Mouse (Mus musculus): ENCODE data around the gene Ggt6. TPM values are rescaled to one million over a fixed set of nuclear protein-coding genes. Genes with fewer than 3 reads are reported as not detected.

Ggt6 gene
- total RNA-seq (2021) = 1 to 10 TPM in 1 of 2 experiments, under 1 TPM in 1; 0.79 to 5.3 TPM
- long read RNA-seq, experiment 1, partial matches to known transcripts = 1 of 4 reads
- long read RNA-seq, experiment 1, other reads (novel, unspliced or antisense) = 1 of 4 reads
- long read RNA-seq, experiment 2 = 0 reads

DNA sequence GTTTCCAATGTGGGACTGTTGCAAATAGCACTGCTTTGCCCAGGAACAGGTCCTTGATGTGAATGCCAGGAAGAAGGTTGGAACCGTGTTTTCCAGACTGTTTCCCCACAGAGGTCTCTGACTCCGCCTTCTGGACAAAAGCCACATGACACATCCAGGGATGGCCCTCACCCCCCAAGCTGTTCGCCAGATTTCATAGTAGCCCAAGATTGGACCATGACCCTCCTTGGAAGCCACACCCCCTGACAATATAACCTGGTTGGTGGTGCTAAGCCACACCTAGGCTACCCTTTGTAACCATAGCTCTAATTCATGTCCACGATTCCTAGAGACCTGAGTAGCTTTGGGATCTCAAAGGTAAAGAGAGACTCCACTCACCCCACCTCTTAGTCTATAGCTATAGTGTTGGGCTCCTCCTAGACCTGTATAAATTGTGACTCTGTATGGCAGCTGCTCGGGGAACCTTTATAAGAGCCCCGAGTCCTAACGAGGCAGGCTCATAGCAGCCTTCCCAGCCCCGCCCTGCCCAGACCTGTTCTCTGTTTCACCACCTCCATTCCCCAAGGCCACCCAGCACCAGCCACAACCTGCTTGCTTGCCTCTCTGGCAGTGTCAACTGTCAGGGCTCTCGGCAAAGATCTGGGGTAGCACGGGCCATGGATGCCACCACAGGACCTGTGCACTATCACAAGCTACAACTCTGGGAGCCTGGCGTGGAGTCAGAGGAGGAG is at the start of gene Ggt6:
Gene Ggt6 (plus strand): TSS at position 564 of the 731 bp plus-strand sequence.
- peak; percentile 74 to 79 for DNase-seq

- DNase-seq = no peak
These were observed 47.2 kb upstream of the Ggt6 start for GRCm38 (mm10) chr11:72388113-72388529.

GRCm38 (mm10) chr11:72389407-72390142 is 45.8 kb upstream of the Ggt6 start:
- DNase-seq = no peak

DNA sequence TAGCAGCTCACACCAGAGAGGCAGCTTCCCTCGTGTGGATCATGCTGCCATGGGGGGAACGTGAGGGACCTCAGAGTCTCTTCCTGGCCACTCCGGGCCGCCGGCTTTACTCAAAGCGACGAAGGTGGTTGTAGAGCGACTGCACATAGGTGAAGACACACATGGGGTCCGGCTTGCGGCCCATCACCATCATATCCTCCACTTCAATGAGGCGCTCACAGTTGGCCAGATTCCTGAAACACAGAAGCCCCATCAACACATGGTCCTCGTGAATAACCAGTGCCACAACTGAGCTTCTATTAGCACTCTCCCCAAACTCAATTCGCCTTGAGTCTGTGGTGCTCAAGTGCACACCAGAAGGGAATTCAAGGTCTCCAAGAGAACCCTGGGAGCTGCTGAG is 44.1 kb upstream of the Ggt6 start:
- no peak for DNase-seq

GRCm38 (mm10) chr11:72393243-72393642 is 42.1 kb upstream of the Ggt6 start:
- no peak for DNase-seq

- DNase-seq = peak; percentile 76 to 78
These were observed 41.7 kb upstream of the Ggt6 start for GRCm38 (mm10) chr11:72393669-72394068.

DNA sequence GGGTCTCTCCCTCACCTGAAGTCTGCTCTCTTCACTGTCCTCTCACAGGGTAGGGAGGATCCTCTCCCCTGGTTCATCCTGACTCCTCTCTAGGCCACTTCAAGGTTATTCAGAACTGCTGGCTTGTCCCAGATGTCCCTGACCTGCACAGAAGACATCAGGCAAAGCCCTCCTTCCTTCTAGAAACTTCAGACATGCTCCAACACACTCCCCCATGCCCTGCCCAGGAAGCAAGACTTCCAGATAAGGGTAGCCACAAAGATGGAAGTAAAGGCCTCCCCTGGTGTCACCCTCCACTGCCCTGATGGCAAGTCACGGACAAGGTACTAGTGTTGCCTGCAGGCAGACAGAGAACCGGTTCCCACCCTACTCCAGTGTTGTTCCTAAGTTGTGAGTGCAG is 40.6 kb upstream of the Ggt6 start:
- DNase-seq = no peak

DNA sequence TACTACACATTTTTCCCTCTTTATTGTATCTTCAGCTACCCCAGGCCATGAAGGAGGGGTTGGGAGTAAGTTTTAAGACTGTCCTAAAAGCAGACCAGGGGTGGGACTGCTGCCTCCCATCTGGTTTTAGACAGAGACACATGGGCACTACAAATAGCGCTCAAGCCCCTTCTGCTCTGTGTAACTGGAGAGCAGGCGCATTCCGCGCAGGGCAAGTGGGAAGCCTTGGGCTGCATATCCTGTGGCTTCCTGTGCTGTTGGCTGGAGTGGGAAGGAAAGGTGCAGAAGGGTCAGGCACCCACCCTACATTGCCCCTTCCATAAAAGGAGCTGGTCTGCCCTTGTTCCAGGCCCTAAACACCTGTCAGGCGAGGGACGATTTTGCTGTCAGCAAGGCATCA is 39.7 kb upstream of the Ggt6 start:
- DNase-seq = no peak

GRCm38 (mm10) chr11:72396621-72397020 is 38.7 kb upstream of the Ggt6 start:
- DNase-seq = peak; percentile 44 to 51

DNA sequence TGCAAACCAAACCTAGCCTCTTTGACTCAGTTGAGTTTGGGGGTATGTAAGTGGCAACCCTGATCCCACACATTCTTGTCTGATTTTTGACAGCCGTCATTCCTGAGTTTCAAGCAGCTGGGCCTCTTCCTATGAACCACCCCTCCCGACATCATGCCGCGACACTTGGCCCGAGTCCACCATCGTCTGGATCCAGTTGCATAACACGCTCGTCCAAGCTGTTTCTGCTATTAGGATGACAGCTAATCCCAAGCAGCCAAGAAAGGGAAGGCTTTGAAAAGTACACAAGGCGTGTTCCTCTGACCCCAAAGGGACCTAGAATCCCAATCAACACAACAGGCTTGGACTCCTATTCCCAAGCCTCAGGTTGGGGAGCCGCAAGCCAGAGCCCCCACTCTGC is 38.3 kb upstream of the Ggt6 start:
- peak; percentile 55 to 71 for DNase-seq

DNA sequence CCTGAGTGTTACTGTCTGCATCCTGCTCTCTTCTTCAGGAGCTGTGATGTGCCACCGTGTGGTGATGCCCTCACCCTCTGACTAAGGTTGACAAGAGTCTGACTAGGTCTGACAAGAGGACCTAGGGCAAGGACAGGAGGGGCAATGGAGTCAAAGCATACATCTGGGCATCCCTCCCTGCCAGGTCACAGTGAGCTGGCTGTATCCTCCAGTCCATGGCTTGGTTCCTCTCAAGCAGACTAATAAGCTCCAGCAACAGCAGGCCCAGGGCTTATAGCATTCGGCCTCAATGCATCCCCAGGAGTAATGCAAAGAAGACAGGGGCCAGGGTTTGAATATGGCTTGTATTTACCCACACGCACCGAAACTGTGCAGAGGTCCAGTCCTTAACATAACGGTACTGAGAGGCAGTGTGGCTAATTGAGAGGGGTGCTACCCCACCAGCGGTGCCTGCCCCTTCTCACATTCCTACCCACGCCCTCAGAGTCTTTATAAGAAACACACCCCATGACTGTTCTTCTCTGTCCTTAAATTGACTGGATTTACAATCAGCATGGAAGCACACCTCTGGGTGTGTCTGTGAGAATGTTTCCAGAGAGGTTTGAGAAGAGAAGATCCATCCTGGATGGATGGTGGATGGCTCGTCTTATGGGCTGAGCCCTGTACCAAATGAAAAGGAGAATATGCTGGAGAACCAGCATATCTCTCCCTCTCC is 37.4 kb upstream of the Ggt6 start:
- DNase-seq = no peak

- no peak for DNase-seq
These were observed 34.3 kb upstream of the Ggt6 start for GRCm38 (mm10) chr11:72401068-72401467.

- no peak for DNase-seq
These were observed 33.3 kb upstream of the Ggt6 start for GRCm38 (mm10) chr11:72402017-72402416.

GRCm38 (mm10) chr11:72402969-72403368 is 32.4 kb upstream of the Ggt6 start:
- no peak for DNase-seq

- no peak for DNase-seq
These were observed 29.8 kb upstream of the Ggt6 start for GRCm38 (mm10) chr11:72405532-72405931.

DNA sequence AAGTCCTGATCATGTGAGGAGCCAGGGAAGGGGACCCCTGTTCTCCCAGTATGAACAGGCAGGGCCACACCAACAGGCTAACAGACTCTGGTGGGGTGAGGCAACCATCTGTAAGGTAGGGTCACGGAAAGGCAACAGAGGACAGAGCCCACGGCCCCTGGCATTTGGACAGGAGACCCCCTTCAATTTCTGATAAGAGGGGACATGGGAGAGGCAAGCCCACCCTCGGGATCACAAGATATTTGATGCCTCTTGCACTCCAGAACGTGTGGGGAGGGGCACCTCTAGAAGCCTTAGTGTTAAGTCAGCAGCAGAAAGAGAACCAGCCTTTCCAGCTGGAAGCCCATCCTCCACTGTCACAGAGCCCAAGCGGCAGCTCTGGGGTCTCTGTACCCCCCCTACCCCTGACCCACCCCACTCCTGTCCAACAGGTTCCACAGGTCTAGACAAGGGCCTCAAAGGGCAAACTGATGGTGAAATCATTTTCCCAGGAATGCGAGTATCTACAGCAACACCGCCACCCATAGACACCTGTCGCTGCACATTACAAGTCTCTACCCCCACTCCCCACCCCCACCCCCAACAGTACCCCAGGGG is 29.1 kb upstream of the Ggt6 start:
- no peak for DNase-seq

DNA sequence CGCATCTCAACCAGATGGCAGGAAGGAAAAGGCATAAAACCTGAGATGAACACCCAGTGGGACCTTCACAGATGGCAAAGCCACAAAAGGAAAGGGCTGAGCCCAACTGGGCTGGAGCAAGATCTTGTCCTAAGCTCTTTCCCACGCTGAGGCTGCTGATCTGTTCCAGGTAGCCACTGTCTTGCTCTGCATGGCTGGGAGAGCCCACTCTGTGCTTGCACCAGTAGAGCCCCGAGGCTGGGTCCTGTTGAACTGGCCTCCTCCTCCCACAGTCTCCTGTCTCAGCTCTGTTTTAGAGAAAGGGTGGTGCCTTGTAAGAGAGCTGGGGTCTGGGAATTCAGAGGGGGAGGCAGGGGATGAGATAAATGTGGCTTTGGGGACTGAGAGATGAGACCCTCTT is 28.2 kb upstream of the Ggt6 start:
- DNase-seq = no peak

- DNase-seq = no peak
These were observed 27.8 kb upstream of the Ggt6 start for GRCm38 (mm10) chr11:72407574-72407973.

DNA sequence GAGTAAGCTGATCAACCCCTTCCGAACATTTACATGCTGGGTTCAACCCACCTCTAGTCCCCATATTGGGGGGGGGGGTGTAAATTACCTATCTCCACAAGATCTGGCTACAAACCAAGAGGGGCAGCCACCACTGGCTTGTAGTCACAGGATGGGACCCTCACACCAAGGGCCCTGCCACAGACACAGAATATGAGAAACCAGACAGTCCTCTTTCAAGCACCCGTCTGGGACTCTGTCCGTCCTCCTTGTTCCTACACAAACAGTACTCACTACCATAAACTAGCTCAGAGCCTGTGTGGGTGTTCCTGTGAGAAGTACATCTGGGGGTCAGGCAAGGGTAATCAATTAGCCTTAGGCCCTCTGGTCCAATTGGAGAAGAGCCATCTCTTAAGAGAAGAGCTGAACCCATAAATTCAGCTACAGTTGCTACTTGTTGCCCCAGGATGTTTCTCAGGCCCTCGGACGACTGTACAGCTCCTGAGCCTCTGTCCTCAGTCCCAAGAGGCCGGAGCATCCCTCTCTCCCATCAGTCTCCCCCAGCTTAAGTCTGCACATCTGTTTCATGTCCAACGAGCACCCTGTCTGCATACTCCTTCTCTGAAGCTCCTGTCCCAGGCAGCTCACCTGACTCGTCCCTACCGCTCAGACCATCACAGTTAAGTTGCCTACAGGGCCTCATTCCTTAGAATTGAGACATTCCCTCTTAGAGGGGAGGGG is 26.7 kb upstream of the Ggt6 start:
- no peak for DNase-seq

DNA sequence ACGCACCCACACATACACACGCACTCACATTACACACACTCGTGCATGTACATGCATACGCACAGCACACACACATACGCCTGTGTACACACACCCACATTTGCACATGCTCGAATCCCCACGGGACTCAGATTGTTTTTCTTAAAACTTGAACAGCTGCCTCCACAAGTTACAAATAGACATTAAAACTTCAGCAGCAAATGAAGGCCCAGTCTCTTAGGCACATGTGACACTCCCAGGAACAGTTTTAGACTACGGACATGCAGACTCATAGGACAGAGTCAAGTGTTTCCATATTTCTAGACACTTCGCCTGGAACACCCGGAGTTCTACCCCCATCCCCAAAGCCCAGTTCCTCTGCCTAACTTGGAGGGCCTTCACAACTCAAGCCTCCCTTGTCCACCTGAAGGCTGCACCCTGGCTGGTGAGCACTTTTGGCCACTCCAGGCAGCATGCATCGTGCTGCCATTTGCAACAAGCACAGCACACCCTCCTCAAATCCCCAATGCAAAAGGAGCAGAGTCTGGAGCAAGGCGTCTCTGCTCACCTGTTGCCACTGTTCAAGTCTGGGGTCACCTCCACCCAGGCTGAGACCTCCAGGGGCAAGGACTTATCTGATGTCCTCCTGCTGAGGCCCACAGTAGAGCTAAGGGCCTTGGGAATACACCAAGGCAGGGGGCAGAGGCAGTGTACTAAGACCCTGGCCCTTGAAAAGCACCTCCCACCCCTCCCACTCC is 25.5 kb upstream of the Ggt6 start:
- no peak for DNase-seq

DNA sequence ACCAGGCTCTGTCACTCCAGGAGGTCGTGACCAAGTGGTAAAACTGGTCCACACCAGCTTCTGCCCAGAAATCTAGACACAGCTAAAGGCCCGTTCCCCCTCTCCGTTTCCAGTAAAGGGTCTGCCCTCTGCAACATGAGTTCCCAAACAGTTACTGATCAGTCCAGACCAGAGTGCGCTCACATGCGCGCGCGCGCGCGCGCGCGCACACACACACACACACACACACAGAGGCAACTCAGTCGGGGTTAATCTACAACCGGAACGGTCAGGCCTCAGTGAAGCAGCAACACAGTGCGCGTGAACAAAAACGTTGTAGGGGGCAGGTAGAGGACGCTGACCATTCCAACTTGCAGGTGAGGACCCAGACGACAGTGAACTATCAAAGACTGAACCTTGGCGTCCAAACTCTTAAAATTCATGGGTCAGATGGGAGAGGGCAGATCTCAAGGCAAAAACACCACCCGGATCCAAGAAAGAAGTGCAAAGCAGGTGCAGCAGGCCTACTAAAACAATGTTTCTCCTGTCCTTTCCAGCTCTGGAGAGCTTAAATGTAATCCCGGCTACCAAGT is 24.7 kb upstream of the Ggt6 start:
- no peak for DNase-seq
